Mouse (Mus musculus) thymus, adult 2 months (tissue): ENCODE data around the gene Tmx2.
A peak's percentile ranks its signal among the peaks of the same experiment; 100 is the strongest.

Source experiments
- CTCF ChIP-seq: fragments of 200-500 bp; IDR thresholded peaks from 2 replicates; pipeline ENCODE4 v1.5.1; 2012; ENCODE audit warnings: mild to moderate bottlenecking, control low read depth, low read length, moderate library complexity, borderline replicate concordance; ENCODE audit not compliant: control insufficient read depth, poor library complexity, insufficient read depth; ENCODE audit errors: extremely low read depth
- POLR2A ChIP-seq: fragments of 200-500 bp; IDR thresholded peaks from 2 replicates; pipeline ENCODE4 v1.6.1; 2012; ENCODE audit warnings: mild to moderate bottlenecking, low read length, control low read depth, moderate library complexity; ENCODE audit not compliant: control insufficient read depth, poor library complexity, insufficient read depth; ENCODE audit errors: extremely low read depth

- TF ChIP-seq POLR2A (0 out of 2 replicates have a peak, but pooled peaks have one; percentile 47), CTCF (no peak)
These were observed 48.4 kb upstream of the Tmx2 start, which contains the start of gene Clp1 for GRCm38 (mm10) chr2:84727172-84727858.
